1 mouse cellular context compared by ENCODE assay signal in the genomic region with DNA sequence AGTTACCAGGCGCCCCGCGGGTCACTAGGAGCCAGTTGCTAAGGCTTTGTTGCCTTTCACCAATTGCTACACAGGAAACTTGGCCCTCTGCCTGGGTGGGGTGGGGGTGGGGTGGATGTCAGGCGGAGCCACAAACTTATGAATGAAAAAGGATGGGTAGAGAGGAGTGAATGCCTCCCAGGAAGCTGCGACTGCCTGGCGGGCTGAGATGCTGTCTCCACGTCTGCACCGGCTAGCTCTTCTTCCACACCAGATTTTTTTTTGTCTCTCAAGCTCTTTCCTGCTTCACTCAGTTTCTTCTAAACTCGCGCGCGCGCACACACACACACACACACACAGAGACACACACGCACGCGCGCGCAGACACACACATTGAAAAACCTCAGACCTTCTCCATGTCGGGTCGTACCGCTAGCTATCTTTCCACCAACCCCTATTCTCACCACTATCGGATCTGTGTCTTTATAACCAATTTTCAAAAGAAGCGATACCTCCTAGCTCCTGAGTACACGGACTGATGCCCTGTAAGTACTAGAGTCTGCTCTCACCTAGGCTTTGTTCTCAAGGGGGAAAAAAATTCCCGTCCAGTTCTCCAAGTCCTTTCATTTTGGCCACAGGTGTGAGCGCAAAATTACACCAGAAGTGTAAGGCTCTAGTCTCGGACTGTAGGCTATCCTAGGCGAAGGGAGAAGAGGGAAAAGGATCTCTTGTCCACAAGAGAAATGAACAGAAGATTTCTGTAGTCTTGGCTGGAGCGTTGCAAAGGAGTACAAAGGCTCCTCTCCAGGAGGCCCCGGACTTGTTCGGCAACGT.
TF ChIP-seq lines count a peak whose summit lies in the region.

No protein-coding gene starts in this region.

TF ChIP-seq in CH12.LX, 34 proteins besides CTCF, POLR2A, EP300 and RAD21 (continued from another document):
- no peak for TF ChIP-seq MAFK (IDR thresholded peaks at IDR 0.05; ENCODE audit: insufficient replicate concordance, low read length)
- TF ChIP-seq ZC3H11A (IDR thresholded peaks at IDR 0.05; ENCODE audit: low read depth, low read length) = no peak
- TF ChIP-seq ZKSCAN1 (IDR thresholded peaks at IDR 0.05; ENCODE audit: borderline replicate concordance, low read depth, low read length) = no peak
- peak; percentile 3; the same call in 1 of the 2 replicates for TF ChIP-seq ZNF384 (IDR thresholded peaks at IDR 0.05; ENCODE audit: low read depth, low read length)
- no peak for TF ChIP-seq TBP (conservative IDR thresholded peaks at IDR 0.05; ENCODE audit: low read depth, low read length)
- peak; percentile 35; the same call in 1 of the 2 replicates for TF ChIP-seq MXI1 (IDR thresholded peaks at IDR 0.05; ENCODE audit: low read depth, low read length)
- TF ChIP-seq NELFE (IDR thresholded peaks at IDR 0.05; ENCODE audit: low read depth, low read length) = peak; percentile 49; the same call in 1 of the 2 replicates
- TF ChIP-seq CHD1 (IDR thresholded peaks at IDR 0.05; ENCODE audit: low read depth, low read length) = peak; percentile 74; the same call in 1 of the 2 replicates
